Mouse (Mus musculus): ENCODE data around the gene Gpx8. TPM values are rescaled to one million over a fixed set of nuclear protein-coding genes. Genes with fewer than 3 reads are reported as not detected.

Gene Gpx8
- 115 and 118 TPM in 2 replicates for polyA plus RNA-seq (2015; fragmentation: Nextera tagmentation; extraction: Ambion mirVana)

GRCm38 (mm10) chr13:113046211-113046883 lies at the start of gene Gpx8:
Gpx8 (minus strand) TSS chr13:113046410.
- Histone ChIP-seq H3K27ac (peak within 1 kb of the TSS; percentile 82), H3K9me3 (replicated peaks) (no peaks in the 10 kb centered on the region), H3K4me3 (peak within 1 kb of the TSS; percentile 73), H3K4me2 (peak within 1 kb of the TSS; percentile 69), H3K9ac (peak within 1 kb of the TSS; percentile 68), H3K27me3 (no peaks in the 10 kb centered on the region), H3K36me3 (peaks cover 13% of the 10 kb centered on the region), H3K4me1 (replicated peaks) (peaks cover 9% of the 10 kb centered on the region)
- ATAC-seq (replicated peaks; ENCODE audit: insufficient number of reproducible peaks, insufficient read depth, low FRiP score, low read depth), result peak; percentile 83
- 5% methylated on average over 21 of the region's 21 CpGs for WGBS

GRCm38 (mm10) chr13:113094618-113095017 lies 48.4 kb upstream of the Gpx8 start:
- Histone ChIP-seq H3K27me3 (no peaks in the 10 kb centered on the region), H3K4me1 (replicated peaks) (no peaks in the 10 kb centered on the region), H3K27ac (no peak overlapping the region), H3K9me3 (replicated peaks) (no peaks in the 10 kb centered on the region), H3K4me3 (no peak overlapping the region), H3K9ac (no peak overlapping the region), H3K36me3 (no peaks in the 10 kb centered on the region), H3K4me2 (no peak overlapping the region)
- 48% methylated on average over 1 of the region's 1 CpGs for WGBS
- no peak for ATAC-seq (replicated peaks; ENCODE audit: insufficient number of reproducible peaks, insufficient read depth, low FRiP score, low read depth)

GRCm38 (mm10) chr13:113090489-113090888 lies 44.3 kb upstream of the Gpx8 start:
- H3K27me3 ChIP-seq, result no peaks in the 10 kb centered on the region
- H3K36me3 ChIP-seq, result no peaks in the 10 kb centered on the region
- no peaks in the 10 kb centered on the region for H3K9me3 ChIP-seq (replicated peaks)
- H3K4me2 ChIP-seq, result no peak overlapping the region
- ATAC-seq (replicated peaks; ENCODE audit: insufficient number of reproducible peaks, insufficient read depth, low FRiP score, low read depth), result no peak
- no peaks in the 10 kb centered on the region for H3K4me1 ChIP-seq (replicated peaks)
- no peak overlapping the region for H3K4me3 ChIP-seq
- no peak overlapping the region for H3K27ac ChIP-seq
- 60% methylated on average over 8 of the region's 8 CpGs for WGBS
- no peak overlapping the region for H3K9ac ChIP-seq

- H3K27me3 ChIP-seq, result no peaks in the 10 kb centered on the region
- no peak for ATAC-seq (replicated peaks; ENCODE audit: insufficient number of reproducible peaks, insufficient read depth, low FRiP score, low read depth)
- no peak overlapping the region for H3K4me2 ChIP-seq
- no peaks in the 10 kb centered on the region for H3K9me3 ChIP-seq (replicated peaks)
- H3K36me3 ChIP-seq, result no peaks in the 10 kb centered on the region
- H3K9ac ChIP-seq, result no peak overlapping the region
- no peaks in the 10 kb centered on the region; the same call in 1 of the 2 replicates for H3K4me1 ChIP-seq (replicated peaks)
- H3K4me3 ChIP-seq, result no peak overlapping the region
- H3K27ac ChIP-seq, result no peak overlapping the region
- WGBS, result 68% methylated on average over 13 of the region's 13 CpGs
These were observed 41.2 kb upstream of the Gpx8 start for GRCm38 (mm10) chr13:113087226-113088017.

GRCm38 (mm10) chr13:113084732-113085131 lies 38.5 kb upstream of the Gpx8 start:
- H3K4me3 ChIP-seq, result no peak overlapping the region
- no peaks in the 10 kb centered on the region; the same call in 1 of the 2 replicates for H3K4me1 ChIP-seq (replicated peaks)
- 16% methylated on average over 5 of the region's 5 CpGs for WGBS
- no peak overlapping the region for H3K27ac ChIP-seq
- no peaks in the 10 kb centered on the region for H3K9me3 ChIP-seq (replicated peaks)
- H3K36me3 ChIP-seq, result no peaks in the 10 kb centered on the region
- no peaks in the 10 kb centered on the region for H3K27me3 ChIP-seq
- H3K9ac ChIP-seq, result no peak overlapping the region
- H3K4me2 ChIP-seq, result no peak overlapping the region
- no peak for ATAC-seq (replicated peaks; ENCODE audit: insufficient number of reproducible peaks, insufficient read depth, low FRiP score, low read depth)

GRCm38 (mm10) chr13:113082101-113082500 lies 35.9 kb upstream of the Gpx8 start:
- WGBS, result 59% methylated on average over 1 of the region's 1 CpGs
- H3K4me1 ChIP-seq (replicated peaks), result no peaks in the 10 kb centered on the region; the same call in 1 of the 2 replicates

GRCm38 (mm10) chr13:113079021-113079420 lies 32.8 kb upstream of the Gpx8 start:
- H3K4me2 ChIP-seq, result no peak overlapping the region
- H3K4me1 ChIP-seq (replicated peaks), result no peaks in the 10 kb centered on the region
- 79% methylated on average over 9 of the region's 9 CpGs for WGBS
- no peak overlapping the region for H3K27ac ChIP-seq
- no peaks in the 10 kb centered on the region for H3K9me3 ChIP-seq (replicated peaks)
- no peak for ATAC-seq (replicated peaks; ENCODE audit: insufficient number of reproducible peaks, insufficient read depth, low FRiP score, low read depth)
- no peaks in the 10 kb centered on the region for H3K27me3 ChIP-seq
- no peak overlapping the region for H3K4me3 ChIP-seq
- no peaks in the 10 kb centered on the region for H3K36me3 ChIP-seq
- H3K9ac ChIP-seq, result no peak overlapping the region

More at GRCm38 (mm10) chr13:113082101-113082500, 35.9 kb upstream of the Gpx8 start:
- Histone ChIP-seq H3K9ac (no peak overlapping the region), H3K9me3 (replicated peaks) (no peaks in the 10 kb centered on the region), H3K27me3 (no peaks in the 10 kb centered on the region), H3K36me3 (no peaks in the 10 kb centered on the region), H3K27ac (no peak overlapping the region), H3K4me3 (no peak overlapping the region), H3K4me2 (no peak overlapping the region)
- no peak for ATAC-seq (replicated peaks; ENCODE audit: insufficient number of reproducible peaks, insufficient read depth, low FRiP score, low read depth)

GRCm38 (mm10) chr13:113064542-113064941 lies 18.3 kb upstream of the Gpx8 start:
- H3K36me3 ChIP-seq, result no peaks in the 10 kb centered on the region
- no peak overlapping the region for H3K4me3 ChIP-seq
- no peak overlapping the region for H3K27ac ChIP-seq
- ATAC-seq (replicated peaks; ENCODE audit: insufficient number of reproducible peaks, insufficient read depth, low FRiP score, low read depth), result no peak
- no peak overlapping the region for H3K9ac ChIP-seq
- H3K4me2 ChIP-seq, result no peak overlapping the region
- H3K4me1 ChIP-seq (replicated peaks), result no peaks in the 10 kb centered on the region
- H3K9me3 ChIP-seq (replicated peaks), result no peaks in the 10 kb centered on the region
- H3K27me3 ChIP-seq, result no peaks in the 10 kb centered on the region
- 86% methylated on average over 9 of the region's 9 CpGs for WGBS

GRCm38 (mm10) chr13:113061746-113062145 lies 15.5 kb upstream of the Gpx8 start:
- H3K27ac ChIP-seq, result no peak overlapping the region
- H3K27me3 ChIP-seq, result no peaks in the 10 kb centered on the region
- ATAC-seq (replicated peaks; ENCODE audit: insufficient number of reproducible peaks, insufficient read depth, low FRiP score, low read depth), result no peak
- H3K4me3 ChIP-seq, result no peak overlapping the region
- no peaks in the 10 kb centered on the region for H3K36me3 ChIP-seq
- H3K4me1 ChIP-seq (replicated peaks), result no peaks in the 10 kb centered on the region
- no peaks in the 10 kb centered on the region for H3K9me3 ChIP-seq (replicated peaks)
- no peak overlapping the region for H3K9ac ChIP-seq
- no peak overlapping the region for H3K4me2 ChIP-seq
- WGBS, result 74% methylated on average over 6 of the region's 6 CpGs

- no peak overlapping the region for H3K27ac ChIP-seq
- H3K4me3 ChIP-seq, result no peak overlapping the region
- 26% methylated on average over 8 of the region's 8 CpGs for WGBS
These were observed 9.6 kb upstream of the Gpx8 start for GRCm38 (mm10) chr13:113055826-113056225.

GRCm38 (mm10) chr13:113054230-113054629 lies 8.0 kb upstream of the Gpx8 start:
- ATAC-seq (replicated peaks; ENCODE audit: insufficient number of reproducible peaks, insufficient read depth, low FRiP score, low read depth), result no peak
- H3K9me3 ChIP-seq (replicated peaks), result no peaks in the 10 kb centered on the region
- WGBS, result 77% methylated on average over 8 of the region's 8 CpGs
- no peak overlapping the region for H3K4me3 ChIP-seq
- no peak overlapping the region for H3K27ac ChIP-seq
- H3K9ac ChIP-seq, result no peak overlapping the region
- H3K36me3 ChIP-seq, result no peaks in the 10 kb centered on the region
- H3K27me3 ChIP-seq, result no peaks in the 10 kb centered on the region
- no peaks in the 10 kb centered on the region for H3K4me1 ChIP-seq (replicated peaks)
- H3K4me2 ChIP-seq, result no peak overlapping the region

More at GRCm38 (mm10) chr13:113055826-113056225, 9.6 kb upstream of the Gpx8 start:
- H3K36me3 ChIP-seq, result no peaks in the 10 kb centered on the region
- H3K27me3 ChIP-seq, result no peaks in the 10 kb centered on the region
- H3K4me2 ChIP-seq, result no peak overlapping the region
- no peak for ATAC-seq (replicated peaks; ENCODE audit: insufficient number of reproducible peaks, insufficient read depth, low FRiP score, low read depth)
- no peaks in the 10 kb centered on the region for H3K9me3 ChIP-seq (replicated peaks)
- H3K4me1 ChIP-seq (replicated peaks), result no peaks in the 10 kb centered on the region
- no peak overlapping the region for H3K9ac ChIP-seq
